ENCODE assay signal across 23 mouse cellular contexts in genomic region chr11:40784326-40784725, GRCm38 (mm10). TPM values are rescaled to one million over a fixed set of nuclear protein-coding genes. Genes with fewer than 3 reads are reported as not detected.
DNase-seq lines count a peak whose midpoint lies in the region; ATAC-seq and TF ChIP-seq lines count a peak whose summit lies in the region.
"Had no signal": no experiment of that assay in that cellular context is flagged by ENCODE, and none has a peak within 500 bp of the region (broad histone marks: within the 10 kb centered on the region; RNA-seq: fewer than 3 reads in every experiment).

No protein-coding gene starts in this region.

- H3K9ac ChIP-seq in forebrain, embryonic 15.5 days (replicated peaks), result no peak overlapping the region
- no peak overlapping the region for H3K9ac ChIP-seq in forebrain, postnatal 0 days
- H3K9ac ChIP-seq in liver, embryonic 11.5 days (ENCODE audit: low read depth, low read length), result no peak overlapping the region
- H3K9ac ChIP-seq in midbrain, postnatal 0 days (replicated peaks; ENCODE audit: low read length, poor library complexity, severe bottlenecking), result no peak overlapping the region
- H3K9ac ChIP-seq: embryonic facial prominence, embryonic 12.5 days; hindbrain, embryonic 13.5 days; liver, embryonic 13.5 days; midbrain, embryonic 13.5 days; neural tube, embryonic 15.5 days had no signal

- no peak overlapping the region for H3K4me2 ChIP-seq in forebrain, embryonic 15.5 days (replicated peaks)
- no peak overlapping the region for H3K4me2 ChIP-seq in forebrain, postnatal 0 days (ENCODE audit: low read depth)
- no peak overlapping the region for H3K4me2 ChIP-seq in liver, embryonic 11.5 days
- no peak overlapping the region for H3K4me2 ChIP-seq in midbrain, postnatal 0 days (ENCODE audit: low read depth, low read length, poor library complexity, severe bottlenecking)
- H3K4me2 ChIP-seq: embryonic facial prominence, embryonic 12.5 days; hindbrain, embryonic 13.5 days; liver, embryonic 13.5 days; midbrain, embryonic 13.5 days; neural tube, embryonic 15.5 days had no signal

- H3K36me3 ChIP-seq in forebrain, embryonic 15.5 days, result no peaks in the 10 kb centered on the region
- H3K36me3 ChIP-seq in forebrain, embryonic 10.5 days (replicated peaks), result no peaks in the 10 kb centered on the region
- no peaks in the 10 kb centered on the region for H3K36me3 ChIP-seq in forebrain, postnatal 0 days (ENCODE audit: insufficient read depth)
- no peaks in the 10 kb centered on the region for H3K36me3 ChIP-seq in liver, embryonic 11.5 days (ENCODE audit: control insufficient read depth, insufficient read depth, low read length)
- H3K36me3 ChIP-seq in midbrain, postnatal 0 days (ENCODE audit: insufficient read depth, low read length), result no peaks in the 10 kb centered on the region
- H3K36me3 ChIP-seq: embryonic facial prominence, embryonic 12.5 days; heart, embryonic 10.5 days; hindbrain, embryonic 13.5 days; limb, embryonic 10.5 days; liver, embryonic 13.5 days; midbrain, embryonic 13.5 days; neural tube, embryonic 15.5 days had no signal

- no peak for TF ChIP-seq CTCF in forebrain, postnatal 0 days (IDR thresholded peaks at IDR 0.05; ENCODE audit: low read depth)
- no peak for TF ChIP-seq CTCF in left cerebral cortex, adult 2 months (IDR thresholded peaks at IDR 0.05)
- TF ChIP-seq CTCF in midbrain, postnatal 0 days (IDR thresholded peaks at IDR 0.05), result no peak

- H3K9me3 ChIP-seq in forebrain, embryonic 15.5 days, result no peaks in the 10 kb centered on the region
- H3K9me3 ChIP-seq in forebrain, embryonic 10.5 days, result no peaks in the 10 kb centered on the region
- no peaks in the 10 kb centered on the region for H3K9me3 ChIP-seq in forebrain, postnatal 0 days (ENCODE audit: low read length)
- no peaks in the 10 kb centered on the region for H3K9me3 ChIP-seq in liver, embryonic 11.5 days (ENCODE audit: control insufficient read depth, low read length)
- no peaks in the 10 kb centered on the region for H3K9me3 ChIP-seq in midbrain, postnatal 0 days (ENCODE audit: low read length)
- H3K9me3 ChIP-seq: embryonic facial prominence, embryonic 12.5 days; heart, embryonic 10.5 days; hindbrain, embryonic 13.5 days; limb, embryonic 10.5 days; liver, embryonic 13.5 days; midbrain, embryonic 13.5 days; neural tube, embryonic 15.5 days had no signal

- no peak for DNase-seq in forebrain, embryonic 10.5 days (ENCODE audit: extremely low spot score, low spot score)
- DNase-seq in brain, adult 2 months (ENCODE audit: low read depth, low spot score), result peak; percentile 81
- peak; percentile 76 for DNase-seq in forebrain, postnatal 0 days
- DNase-seq in left cerebral cortex, adult 2 months (ENCODE audit: extremely low spot score in 1 of 2, low spot score in 2 of 2), result no peak
- no peak for DNase-seq in liver, embryonic 11.5 days (ENCODE audit: low spot score)
- no peak for DNase-seq in midbrain, postnatal 0 days (ENCODE audit: low spot score)
- DNase-seq in thymus, postnatal 10 days (ENCODE audit: low spot score in 2 of 2), result no peak
- DNase-seq: adrenal gland, adult 2 months; cerebellum, adult 18-20 months; gastrocnemius, postnatal 36 days; heart, postnatal 14 days; kidney, adult 18-20 months; kidney, postnatal 14 days; liver, embryonic 13.5 days; thymus, postnatal 25 days had no signal

- 0 out of 2 replicates have a peak, but pooled peaks cover 8% of the 10 kb centered on the region for H3K4me1 ChIP-seq in forebrain, embryonic 15.5 days
- no peaks in the 10 kb centered on the region for H3K4me1 ChIP-seq in forebrain, embryonic 10.5 days
- H3K4me1 ChIP-seq in forebrain, postnatal 0 days (ENCODE audit: insufficient read depth), result no peaks in the 10 kb centered on the region
- no peaks in the 10 kb centered on the region for H3K4me1 ChIP-seq in liver, embryonic 11.5 days (replicated peaks; ENCODE audit: control insufficient read depth, insufficient read depth, low read length)
- no peaks in the 10 kb centered on the region for H3K4me1 ChIP-seq in midbrain, postnatal 0 days (ENCODE audit: insufficient read depth, low read length)
- H3K4me1 ChIP-seq: embryonic facial prominence, embryonic 12.5 days; hindbrain, embryonic 13.5 days; limb, embryonic 10.5 days; liver, embryonic 13.5 days; midbrain, embryonic 13.5 days; neural tube, embryonic 15.5 days had no signal

- ATAC-seq in forebrain, embryonic 15.5 days (replicated peaks), result 0 out of 2 replicates have a peak, but pooled peaks have one; percentile 35
- ATAC-seq in forebrain, postnatal 0 days, result peak; percentile 76
- ATAC-seq in liver, embryonic 11.5 days (replicated peaks; ENCODE audit: low FRiP score), result no peak
- no peak for ATAC-seq in midbrain, postnatal 0 days (ENCODE audit: low FRiP score)
- ATAC-seq: midbrain, embryonic 13.5 days had no signal

- H3K27ac ChIP-seq in forebrain, embryonic 15.5 days (replicated peaks), result peak overlapping the region; percentile 73
- H3K27ac ChIP-seq in forebrain, embryonic 10.5 days, result no peak overlapping the region
- peak overlapping the region; percentile 72 for H3K27ac ChIP-seq in forebrain, postnatal 0 days (ENCODE audit: low read depth, low read length)
- H3K27ac ChIP-seq in left cerebral cortex, adult 2 months, result peak overlapping the region; percentile 94
- H3K27ac ChIP-seq in liver, embryonic 11.5 days (ENCODE audit: low read depth, low read length), result no peak overlapping the region
- no peak overlapping the region for H3K27ac ChIP-seq in midbrain, postnatal 0 days (ENCODE audit: low read depth, low read length)
- H3K27ac ChIP-seq: embryonic facial prominence, embryonic 12.5 days; heart, embryonic 10.5 days; hindbrain, embryonic 13.5 days; limb, embryonic 10.5 days; liver, embryonic 13.5 days; midbrain, embryonic 13.5 days; neural tube, embryonic 15.5 days had no signal

- H3K4me3 ChIP-seq in forebrain, embryonic 15.5 days, result no peak overlapping the region
- H3K4me3 ChIP-seq in forebrain, embryonic 10.5 days, result no peak overlapping the region
- H3K4me3 ChIP-seq in forebrain, postnatal 0 days (ENCODE audit: low read depth, low read length), result no peak overlapping the region
- no peak overlapping the region for H3K4me3 ChIP-seq in left cerebral cortex, adult 2 months
- H3K4me3 ChIP-seq in liver, embryonic 11.5 days (ENCODE audit: low read depth, low read length), result no peak overlapping the region
- no peak overlapping the region for H3K4me3 ChIP-seq in midbrain, postnatal 0 days (ENCODE audit: low read depth, low read length)
- H3K4me3 ChIP-seq: embryonic facial prominence, embryonic 12.5 days; heart, embryonic 10.5 days; hindbrain, embryonic 13.5 days; limb, embryonic 10.5 days; liver, embryonic 13.5 days; midbrain, embryonic 13.5 days; myocyte; neural tube, embryonic 15.5 days had no signal

- intact Hi-C loops in left cerebral cortex, adult 2 months (cut with DNase I), result loop anchor here (5.0 to 10.0 kb wide), 6 partner anchors 88 to 1823 kb away; no protein-coding TSS in a partner anchor

- WGBS in forebrain, embryonic 15.5 days, result 59% methylated on average over 8 of the region's 8 CpGs
- WGBS in forebrain, embryonic 10.5 days, result 85% methylated on average over 8 of the region's 8 CpGs
- WGBS in forebrain, postnatal 0 days, result 60% methylated on average over 8 of the region's 8 CpGs
- 74% methylated on average over 8 of the region's 8 CpGs for WGBS in liver, embryonic 11.5 days
- 73% methylated on average over 8 of the region's 8 CpGs for WGBS in midbrain, postnatal 0 days

- H3K27me3 ChIP-seq in forebrain, embryonic 15.5 days, result no peaks in the 10 kb centered on the region
- H3K27me3 ChIP-seq in forebrain, embryonic 10.5 days (ENCODE audit: poor library complexity, severe bottlenecking), result no peaks in the 10 kb centered on the region
- no peaks in the 10 kb centered on the region for H3K27me3 ChIP-seq in forebrain, postnatal 0 days (ENCODE audit: insufficient read depth, low read length)
- H3K27me3 ChIP-seq in liver, embryonic 11.5 days (replicated peaks; ENCODE audit: control insufficient read depth, insufficient read depth, low read length), result no peaks in the 10 kb centered on the region
- H3K27me3 ChIP-seq in midbrain, postnatal 0 days (ENCODE audit: insufficient read depth, low read length), result no peaks in the 10 kb centered on the region
- H3K27me3 ChIP-seq: embryonic facial prominence, embryonic 12.5 days; hindbrain, embryonic 13.5 days; liver, embryonic 13.5 days; midbrain, embryonic 13.5 days; neural tube, embryonic 15.5 days had no signal

RNA-seq across cellular contexts. Expression of gene Ccng1, which starts 29.2 kb away (rescaled TPM):
- polyA plus RNA-seq in forebrain, embryonic 15.5 days (2015; fragmentation: Nextera tagmentation; extraction: Ambion mirVana), result 28.8 and 30.5 TPM in 2 replicates
- polyA plus RNA-seq in forebrain, embryonic 10.5 days (2016; fragmentation: Nextera tagmentation; extraction: Ambion mirVana), result 32.5 and 35.6 TPM in 2 replicates
- 52.0 and 54.2 TPM in 2 replicates for total RNA-seq in forebrain, postnatal 0 days (2014; rRNA removed)
- polyA plus RNA-seq in forebrain, postnatal 0 days (2015; fragmentation: Nextera tagmentation; extraction: Ambion mirVana), result 25.9 and 28.6 TPM in 2 replicates
- 10 to 100 TPM; 67.3 to 72.7 TPM for total RNA-seq in left cerebral cortex, adult 2 months (2021)
- polyA plus RNA-seq in liver, embryonic 11.5 days (2014; fragmentation: Nextera tagmentation; extraction: Ambion mirVana), result 50.2 and 60.6 TPM in 2 replicates
- 51.8 and 56.7 TPM in 2 replicates for total RNA-seq in midbrain, postnatal 0 days (2014; rRNA removed)
- 28.4 and 29.7 TPM in 2 replicates for polyA plus RNA-seq in midbrain, postnatal 0 days (2015; fragmentation: Nextera tagmentation; extraction: Ambion mirVana)

RNA-seq across cellular contexts. Expression of gene Nudcd2, which starts 50.9 kb away (rescaled TPM):
- polyA plus RNA-seq in forebrain, embryonic 15.5 days (2015; fragmentation: Nextera tagmentation; extraction: Ambion mirVana), result 78.7 and 80.2 TPM in 2 replicates
- polyA plus RNA-seq in forebrain, embryonic 10.5 days (2016; fragmentation: Nextera tagmentation; extraction: Ambion mirVana), result 233 and 236 TPM in 2 replicates
- 29.0 and 29.5 TPM in 2 replicates for total RNA-seq in forebrain, postnatal 0 days (2014; rRNA removed)
- polyA plus RNA-seq in forebrain, postnatal 0 days (2015; fragmentation: Nextera tagmentation; extraction: Ambion mirVana), result 50.5 and 56.3 TPM in 2 replicates
- 10 to 100 TPM; 20.1 to 20.3 TPM for total RNA-seq in left cerebral cortex, adult 2 months (2021)
- polyA plus RNA-seq in liver, embryonic 11.5 days (2014; fragmentation: Nextera tagmentation; extraction: Ambion mirVana), result 191 and 202 TPM in 2 replicates
- total RNA-seq in midbrain, postnatal 0 days (2014; rRNA removed), result 17.4 and 20.1 TPM in 2 replicates
- 42.0 and 45.9 TPM in 2 replicates for polyA plus RNA-seq in midbrain, postnatal 0 days (2015; fragmentation: Nextera tagmentation; extraction: Ambion mirVana)

RNA-seq across cellular contexts. Expression of gene Hmmr, which starts 51.1 kb away (rescaled TPM):
- 18.2 and 21.0 TPM in 2 replicates for polyA plus RNA-seq in forebrain, embryonic 15.5 days (2015; fragmentation: Nextera tagmentation; extraction: Ambion mirVana)
- 70.0 and 72.0 TPM in 2 replicates for polyA plus RNA-seq in forebrain, embryonic 10.5 days (2016; fragmentation: Nextera tagmentation; extraction: Ambion mirVana)
- 3.0 and 6.4 TPM in 2 replicates for total RNA-seq in forebrain, postnatal 0 days (2014; rRNA removed)
- 4.3 and 4.6 TPM in 2 replicates for polyA plus RNA-seq in forebrain, postnatal 0 days (2015; fragmentation: Nextera tagmentation; extraction: Ambion mirVana)
- total RNA-seq in left cerebral cortex, adult 2 months (2021), result under 1 TPM; 0.33 to 0.50 TPM
- 92.0 and 96.9 TPM in 2 replicates for polyA plus RNA-seq in liver, embryonic 11.5 days (2014; fragmentation: Nextera tagmentation; extraction: Ambion mirVana)
- total RNA-seq in midbrain, postnatal 0 days (2014; rRNA removed), result 1.9 and 3.5 TPM in 2 replicates
- 1.9 and 2.5 TPM in 2 replicates for polyA plus RNA-seq in midbrain, postnatal 0 days (2015; fragmentation: Nextera tagmentation; extraction: Ambion mirVana)

Comparison
In these comparisons a context has a peak if more than half of its experiments do, and no peak if none do; other contexts are left out.
1. H3K27ac ChIP-seq: peak in forebrain, embryonic 15.5 days (single experiment), forebrain, postnatal 0 days (single experiment) and left cerebral cortex, adult 2 months (single experiment); none in forebrain, embryonic 10.5 days (single experiment), liver, embryonic 11.5 days (single experiment) and midbrain, postnatal 0 days (single experiment).
2. DNase-seq: peak in brain, adult 2 months (single experiment) and forebrain, postnatal 0 days (single experiment); none in forebrain, embryonic 10.5 days (single experiment), left cerebral cortex, adult 2 months (0 of 2), liver, embryonic 11.5 days (single experiment), midbrain, postnatal 0 days (single experiment) and thymus, postnatal 10 days (0 of 2).
3. ATAC-seq: peak in forebrain, embryonic 15.5 days (single experiment) and forebrain, postnatal 0 days (single experiment); none in liver, embryonic 11.5 days (single experiment) and midbrain, postnatal 0 days (single experiment).